Mouse (Mus musculus): ENCODE data around the gene Plekho1.

DNA sequence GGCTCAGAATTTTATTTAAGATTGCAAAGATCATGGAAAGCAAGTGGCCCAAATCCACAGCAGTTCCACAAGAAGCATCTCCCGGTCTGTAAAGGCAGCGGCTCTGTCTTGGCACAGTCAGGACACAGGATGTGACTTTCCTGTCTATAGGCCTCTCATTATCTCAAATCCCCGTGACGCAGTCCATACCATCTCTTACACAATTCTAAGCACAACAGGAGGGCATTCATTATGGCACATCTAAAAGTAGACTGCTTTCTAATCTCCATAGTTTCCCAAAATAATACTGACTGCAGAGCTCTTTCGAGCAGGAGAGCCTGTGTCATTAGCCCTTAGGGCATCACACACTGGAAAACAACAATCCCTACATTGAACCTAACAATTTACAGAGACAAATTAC is 17.0 kb upstream of the Plekho1 start:
- TF ChIP-seq MYOD1 (IDR thresholded peaks at IDR 0.05; ENCODE audit: control insufficient read depth, insufficient read length, low read depth), result no peak
- no peak for TF ChIP-seq CTCF (IDR thresholded peaks at IDR 0.05; ENCODE audit: control insufficient read depth, insufficient read depth, insufficient read length)

All from C2C12 (cell line).